Mouse (Mus musculus) lung, postnatal 36 days (tissue): ENCODE data around the gene Primpol.

ENCODE experiments used
- DNase-seq: peaks from one replicate; pipeline ENCODE4 v3.0.0; 2022; ENCODE audit warnings: mixed read lengths

Primpol gene

DNA sequence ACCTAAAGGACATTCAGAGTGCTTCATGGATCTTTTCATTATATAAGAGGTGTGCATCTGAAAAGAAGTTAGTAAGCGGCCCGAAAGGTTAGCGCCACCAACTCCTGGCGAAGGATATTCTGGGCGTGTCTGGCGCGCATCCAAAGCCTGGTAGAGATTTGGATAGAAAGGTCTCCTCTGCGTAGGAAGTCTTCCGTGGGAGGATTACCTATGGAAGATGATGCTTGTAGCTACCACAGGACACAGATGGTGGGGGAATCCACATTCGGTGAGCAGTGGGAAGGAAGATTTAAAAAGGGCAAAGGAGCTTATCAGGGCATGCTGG lies 64.6 kb downstream of the Primpol start:
- DNase-seq: no peak

GRCm38 (mm10) chr8:46551615-46552440 lies 65.2 kb downstream of the Primpol start, which contains the start of gene Cenpu:
TSS of gene Cenpu (plus strand) at chr8:46552028.
- peak; percentile 100 for DNase-seq

DNA sequence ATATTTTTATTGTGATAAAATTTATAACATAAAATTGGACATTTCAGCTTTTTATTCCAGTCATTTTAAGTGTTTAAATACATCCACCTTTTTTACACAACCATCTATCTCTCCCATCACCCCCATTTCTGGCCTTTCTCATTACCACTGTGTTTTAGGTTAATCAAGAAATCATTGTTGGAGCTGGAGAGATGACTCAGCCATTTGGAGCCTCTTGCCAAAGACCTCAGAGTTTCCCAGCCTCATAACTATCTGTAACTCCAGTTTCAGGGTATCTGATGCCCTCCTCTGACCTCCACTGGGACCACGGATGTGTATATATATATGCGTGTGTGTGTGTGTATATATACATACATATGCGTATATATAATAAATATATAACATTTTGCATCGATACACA lies 66.0 kb downstream of the Primpol start:
- DNase-seq: no peak

DNA sequence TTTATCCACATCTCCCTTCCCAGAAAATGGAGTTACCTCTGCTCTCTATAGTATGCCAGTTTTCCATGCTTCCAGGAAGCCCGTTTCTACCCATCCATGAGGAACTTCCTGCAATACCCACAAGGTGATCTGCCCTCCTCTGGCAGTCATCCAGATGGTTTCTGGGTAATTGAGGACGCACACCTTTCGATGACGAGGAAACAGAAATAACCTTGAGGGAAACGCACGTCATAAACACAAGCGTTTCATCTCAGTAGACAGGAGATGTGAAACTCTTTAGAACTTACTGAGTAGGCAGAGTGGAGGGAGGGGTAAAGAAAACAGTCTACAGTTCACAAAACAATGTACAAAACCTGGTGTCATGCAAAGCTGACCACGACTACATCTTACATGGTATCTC lies 67.0 kb downstream of the Primpol start:
- DNase-seq: no peak

GRCm38 (mm10) chr8:46547245-46547644 lies 69.8 kb downstream of the Primpol start:
- peak; percentile 76 for DNase-seq

DNA sequence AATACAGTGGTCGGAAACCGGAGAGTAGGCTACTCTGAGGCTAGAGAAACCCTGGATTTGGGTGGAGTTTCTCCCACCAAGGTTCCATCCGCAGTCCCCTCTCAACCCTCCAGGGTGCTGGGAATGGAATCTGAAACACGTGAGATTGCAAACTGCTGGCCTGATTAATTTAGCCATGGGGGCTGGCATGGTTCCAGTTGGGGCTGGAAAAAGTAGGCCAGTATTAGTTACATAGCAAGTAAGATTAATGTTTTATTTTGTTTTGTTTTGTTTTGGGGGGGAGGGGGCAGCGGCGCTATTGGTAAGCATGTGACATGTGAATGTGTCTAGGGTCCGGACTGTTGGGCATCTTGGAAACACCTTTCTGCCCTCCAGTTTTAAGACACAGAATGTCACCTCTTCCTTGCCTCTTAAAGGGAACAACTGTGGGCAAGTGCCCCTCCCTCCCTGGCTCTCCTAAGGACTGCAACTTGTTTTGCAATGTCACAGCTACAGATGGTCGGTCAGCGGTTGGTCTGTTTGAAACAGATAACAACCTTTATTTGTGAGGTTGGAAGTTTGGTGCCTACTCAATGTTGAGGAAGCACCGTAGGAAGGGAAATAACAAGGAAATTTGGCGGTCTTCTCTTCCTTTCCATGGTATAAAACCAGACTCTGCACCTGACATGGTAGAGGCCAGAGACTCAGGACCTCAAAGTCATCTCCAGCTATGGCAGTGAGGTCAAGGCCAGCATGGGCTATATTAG lies 70.4 kb downstream of the Primpol start:
- DNase-seq: peak; percentile 38

DNA sequence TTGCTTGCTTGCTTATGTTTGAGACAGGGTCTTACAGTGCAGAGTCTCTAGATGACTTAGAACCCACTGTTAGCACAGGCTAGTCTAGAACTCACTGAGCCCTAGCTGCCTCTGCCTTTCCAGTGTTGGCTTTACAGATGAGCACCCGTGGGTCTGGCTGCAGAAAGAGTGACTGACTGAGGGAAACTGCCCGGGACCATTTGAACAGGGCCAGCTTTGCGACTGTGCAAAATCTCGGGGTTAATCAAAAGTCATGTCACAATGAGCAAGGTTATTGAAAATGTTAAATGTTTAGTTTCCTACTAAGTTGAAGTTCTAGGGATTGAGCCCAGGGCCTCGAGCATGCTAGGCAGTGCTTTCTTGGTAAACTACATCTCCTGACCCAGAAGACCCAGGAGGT lies 71.2 kb downstream of the Primpol start:
- DNase-seq: no peak

DNA sequence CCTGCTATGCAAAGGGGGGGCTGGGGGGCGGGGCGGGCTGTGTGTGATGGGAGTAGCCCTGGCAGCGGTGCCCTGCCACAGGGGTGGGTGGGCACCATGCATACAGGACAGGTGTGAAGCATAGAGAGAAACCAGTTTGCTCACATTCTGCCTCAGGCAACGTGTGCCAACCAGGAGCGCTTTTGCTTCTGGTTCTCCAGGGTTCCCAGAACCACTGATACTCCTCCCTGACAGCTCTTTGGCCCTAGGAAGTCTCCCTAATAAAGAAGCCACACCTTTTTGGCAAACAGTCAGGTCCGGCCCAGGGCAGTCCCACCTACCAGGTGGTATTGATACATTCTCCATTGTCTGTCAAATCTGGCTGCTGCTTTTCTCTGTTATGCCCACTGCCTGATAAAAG lies 73.3 kb downstream of the Primpol start:
- peak; percentile 30 for DNase-seq

- DNase-seq: peak; percentile 23
These were observed 73.8 kb downstream of the Primpol start for GRCm38 (mm10) chr8:46543191-46543590.

GRCm38 (mm10) chr8:46539701-46540100 lies 77.3 kb downstream of the Primpol start:
- DNase-seq: peak; percentile 32

- DNase-seq: peak; percentile 46
These were observed 83.1 kb downstream of the Primpol start for GRCm38 (mm10) chr8:46533926-46534325.

DNA sequence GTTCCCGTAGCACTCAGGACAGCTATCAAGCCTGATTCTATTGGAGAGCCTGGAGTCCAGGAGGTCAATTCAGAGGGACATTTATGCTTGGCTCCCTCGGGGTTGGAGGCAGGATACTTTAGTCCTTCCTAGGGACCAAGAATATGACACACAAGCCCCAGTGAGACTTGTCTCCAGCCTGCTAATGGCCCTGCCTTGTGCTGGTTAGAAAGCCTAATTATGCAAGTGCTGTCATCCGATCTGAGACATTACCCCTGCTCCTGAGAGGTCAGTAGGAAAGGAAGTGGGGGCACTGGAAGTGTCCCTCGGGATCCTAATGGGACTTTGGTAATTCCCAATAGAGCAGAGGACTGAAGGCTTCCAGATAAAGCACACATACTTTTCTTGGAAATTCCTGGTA lies 86.5 kb downstream of the Primpol start:
- DNase-seq: no peak

DNA sequence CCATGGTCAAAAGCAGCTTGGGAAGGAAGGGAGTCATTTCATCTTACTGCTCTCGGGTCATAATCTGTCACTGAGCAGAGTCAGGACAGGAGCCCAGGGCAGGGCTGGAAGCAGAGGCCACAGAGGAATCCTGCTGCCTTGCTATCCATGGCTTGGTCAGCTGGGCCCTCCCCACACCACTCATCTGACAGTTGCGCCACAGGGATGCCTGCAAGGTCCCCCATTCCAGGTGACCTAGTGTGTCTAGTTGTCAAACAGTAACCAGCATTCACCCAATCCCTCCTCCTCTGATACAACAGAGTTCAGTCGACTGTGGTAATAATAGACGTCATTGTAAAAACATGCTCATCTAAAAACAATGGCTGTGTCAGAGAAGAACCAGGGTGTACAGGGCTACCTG lies 87.5 kb downstream of the Primpol start:
- no peak for DNase-seq

GRCm38 (mm10) chr8:46526821-46527220 lies 90.2 kb downstream of the Primpol start:
- DNase-seq: no peak

- no peak for DNase-seq
These were observed 90.9 kb downstream of the Primpol start for GRCm38 (mm10) chr8:46526098-46526497.
